21 mouse cellular contexts compared by ENCODE assay signal in the genomic region with DNA sequence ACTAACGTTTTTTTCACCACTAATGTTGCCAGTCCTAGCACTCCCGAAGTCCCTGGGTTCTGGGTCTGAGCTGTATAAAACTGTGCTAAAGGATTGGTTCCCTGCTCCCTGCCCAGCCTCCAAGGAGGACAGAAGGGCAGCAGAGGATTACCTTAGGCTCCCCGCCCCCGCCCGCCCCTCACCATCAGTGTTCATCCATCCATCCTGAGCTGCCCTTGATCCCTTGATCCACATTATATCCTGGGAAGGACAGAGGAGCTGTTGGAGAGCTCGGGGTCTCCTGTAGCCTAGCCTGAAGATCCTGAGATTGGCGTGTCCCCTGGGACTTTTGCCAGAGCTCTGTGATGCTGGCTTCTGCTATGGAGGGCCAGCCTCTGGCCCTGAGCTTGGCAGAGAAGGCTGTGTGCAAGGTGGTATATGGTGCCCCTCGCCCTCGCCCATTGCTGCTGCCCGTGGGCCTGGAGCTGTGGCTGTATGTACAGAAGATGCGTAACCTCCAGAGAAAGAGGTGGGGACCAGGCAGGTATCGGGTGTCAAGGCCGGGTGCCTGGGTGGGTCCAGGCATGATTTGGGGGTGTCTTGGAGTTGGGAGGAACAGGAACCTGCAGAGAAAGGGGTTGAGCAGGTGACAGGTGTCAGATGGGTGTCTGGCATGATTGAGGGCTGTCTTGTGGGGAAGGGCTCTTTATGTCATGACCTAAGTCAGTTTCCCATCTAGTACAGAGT. TPM values are rescaled to one million over a fixed set of nuclear protein-coding genes. Genes with fewer than 3 reads are reported as not detected.
DNase-seq lines count a peak whose midpoint lies in the region; ATAC-seq lines count a peak whose summit lies in the region.
"Had no signal": no experiment of that assay in that cellular context is flagged by ENCODE, and none has a peak within 500 bp of the region (broad histone marks: within the 10 kb centered on the region; RNA-seq: fewer than 3 reads in every experiment).

No protein-coding gene starts in this region.

- 90% methylated on average over 13 of the region's 13 CpGs for WGBS in neural tube, embryonic 12.5 days
- WGBS in neural tube, embryonic 15.5 days, result 90% methylated on average over 13 of the region's 13 CpGs
- 90% methylated on average over 13 of the region's 13 CpGs for WGBS in neural tube, embryonic 14.5 days

- H3K27ac ChIP-seq in neural tube, embryonic 12.5 days, result no peak overlapping the region
- H3K27ac ChIP-seq in neural tube, embryonic 15.5 days (replicated peaks), result no peak overlapping the region
- no peak overlapping the region for H3K27ac ChIP-seq in neural tube, embryonic 14.5 days (ENCODE audit: low read depth, low read length)
- H3K27ac ChIP-seq: midbrain, embryonic 12.5 days had no signal

- H3K4me2 ChIP-seq in neural tube, embryonic 12.5 days (replicated peaks), result peak overlapping the region; percentile 95; the same call in 1 of the 2 replicates
- H3K4me2 ChIP-seq in neural tube, embryonic 15.5 days, result no peak overlapping the region
- H3K4me2 ChIP-seq in neural tube, embryonic 14.5 days (ENCODE audit: low read depth, low read length), result no peak overlapping the region
- H3K4me2 ChIP-seq: midbrain, embryonic 12.5 days had no signal

- no peak overlapping the region for H3K9ac ChIP-seq in neural tube, embryonic 12.5 days
- no peak overlapping the region for H3K9ac ChIP-seq in neural tube, embryonic 15.5 days (replicated peaks)
- peak overlapping the region; percentile 11; the same call in 1 of the 2 replicates for H3K9ac ChIP-seq in neural tube, embryonic 14.5 days (replicated peaks; ENCODE audit: low read depth, low read length)

- peaks cover 33% of the 10 kb centered on the region for H3K36me3 ChIP-seq in neural tube, embryonic 12.5 days
- H3K36me3 ChIP-seq in neural tube, embryonic 15.5 days, result peaks cover 26% of the 10 kb centered on the region
- peaks cover 18% of the 10 kb centered on the region; the same call in 1 of the 2 replicates for H3K36me3 ChIP-seq in neural tube, embryonic 14.5 days (ENCODE audit: control insufficient read depth, insufficient read depth, low read length)
- H3K36me3 ChIP-seq: G1E had no signal

- no peaks in the 10 kb centered on the region for H3K9me3 ChIP-seq in neural tube, embryonic 12.5 days
- H3K9me3 ChIP-seq in neural tube, embryonic 15.5 days (replicated peaks), result no peaks in the 10 kb centered on the region
- H3K9me3 ChIP-seq in neural tube, embryonic 14.5 days (ENCODE audit: control insufficient read depth, low read length), result no peaks in the 10 kb centered on the region
- H3K9me3 ChIP-seq: G1E; midbrain, embryonic 12.5 days had no signal

- DNase-seq in adrenal gland, adult 2 months, result peak; percentile 1
- DNase-seq in adrenal gland, postnatal 36 days, result no peak
- peak; percentile 3 for DNase-seq in gastrocnemius, postnatal 14 days
- no peak for DNase-seq in gastrocnemius, postnatal 36 days
- no peak for DNase-seq in kidney, postnatal 36 days
- DNase-seq: heart, postnatal 10 days; kidney, adult 8-10 months; left cerebral cortex, postnatal 4 days; lung, adult 2 months; spleen, adult 18-20 months; thymus, adult 2 months had no signal

- intact Hi-C loops in gastrocnemius, postnatal 14 days (cut with DNase I; ENCODE audit: low total_unique reads), result no loop called here
- intact Hi-C loops in gastrocnemius, postnatal 36 days (cut with DNase I), result no loop called here

- peaks cover 52% of the 10 kb centered on the region for H3K4me1 ChIP-seq in neural tube, embryonic 12.5 days
- H3K4me1 ChIP-seq in neural tube, embryonic 15.5 days, result peaks cover 69% of the 10 kb centered on the region
- H3K4me1 ChIP-seq in neural tube, embryonic 14.5 days (ENCODE audit: control insufficient read depth, insufficient read depth, low read length), result peaks cover 38% of the 10 kb centered on the region

- H3K27me3 ChIP-seq in neural tube, embryonic 12.5 days (replicated peaks), result no peaks in the 10 kb centered on the region
- H3K27me3 ChIP-seq in neural tube, embryonic 15.5 days (replicated peaks), result no peaks in the 10 kb centered on the region
- H3K27me3 ChIP-seq in neural tube, embryonic 14.5 days (ENCODE audit: control insufficient read depth, insufficient read depth, low read length), result no peaks in the 10 kb centered on the region
- H3K27me3 ChIP-seq: midbrain, embryonic 12.5 days had no signal

- ATAC-seq in neural tube, embryonic 12.5 days (ENCODE audit: low FRiP score, low read depth), result no peak
- no peak for ATAC-seq in neural tube, embryonic 15.5 days (ENCODE audit: low FRiP score)
- ATAC-seq in neural tube, embryonic 14.5 days (ENCODE audit: low read depth), result no peak
- ATAC-seq: CD4-positive, CD25-positive, alpha-beta regulatory T cell, adult 4 months; forebrain, embryonic 16.5 days had no signal

- H3K4me3 ChIP-seq in neural tube, embryonic 12.5 days, result no peak overlapping the region
- H3K4me3 ChIP-seq in neural tube, embryonic 15.5 days (replicated peaks), result no peak overlapping the region
- H3K4me3 ChIP-seq in neural tube, embryonic 14.5 days (ENCODE audit: low read depth, low read length), result no peak overlapping the region
- H3K4me3 ChIP-seq: midbrain, embryonic 12.5 days had no signal

RNA-seq across cellular contexts. Expression of a gene that starts 4.4 kb away (rescaled TPM):
- 10 to 100 TPM in 1 of 2 experiments, 1 to 10 TPM in 1; 9.4 to 14.9 TPM for total RNA-seq in adrenal gland, adult 2 months (2021)
- 20.0 and 24.1 TPM in 2 replicates for polyA plus RNA-seq in adrenal gland, adult 2 months (2012; rRNA removed)
- total RNA-seq in adrenal gland, postnatal 36 days (2021), result 10 to 100 TPM; 14.5 to 14.7 TPM
- 1 to 10 TPM; 6.4 to 7.4 TPM for total RNA-seq in gastrocnemius, postnatal 14 days (2021)
- 1 to 10 TPM; 2.1 to 2.9 TPM for total RNA-seq in gastrocnemius, postnatal 36 days (2021)
- 112 and 118 TPM in 2 replicates for polyA plus RNA-seq in neural tube, embryonic 12.5 days (2016; fragmentation: Nextera tagmentation; extraction: Ambion mirVana)
- polyA plus RNA-seq in neural tube, embryonic 15.5 days (2015; fragmentation: Nextera tagmentation; extraction: Ambion mirVana), result 130 and 158 TPM in 2 replicates
- polyA plus RNA-seq in neural tube, embryonic 14.5 days (2014; fragmentation: Nextera tagmentation; extraction: Ambion mirVana), result 92.0 and 94.8 TPM in 2 replicates

RNA-seq across cellular contexts. Expression of a gene that starts 25.3 kb away (rescaled TPM):
- 1 to 10 TPM in 1 of 2 experiments, under 1 TPM in 1; 0.58 to 1.0 TPM for total RNA-seq in adrenal gland, adult 2 months (2021)
- polyA plus RNA-seq in adrenal gland, adult 2 months (2012; rRNA removed), result 0.51 and 0.83 TPM in 2 replicates
- total RNA-seq in adrenal gland, postnatal 36 days (2021), result under 1 TPM; 0.36 to 0.46 TPM
- under 1 TPM; 0.04 to 0.09 TPM for total RNA-seq in gastrocnemius, postnatal 14 days (2021)
- total RNA-seq in gastrocnemius, postnatal 36 days (2021), result under 1 TPM in 1 of 2 experiments, not detected in 1; 0.03 TPM
- 0.10 and 0.11 TPM in 2 replicates for polyA plus RNA-seq in neural tube, embryonic 12.5 days (2016; fragmentation: Nextera tagmentation; extraction: Ambion mirVana)
- 0.03 and 0.11 TPM in 2 replicates for polyA plus RNA-seq in neural tube, embryonic 15.5 days (2015; fragmentation: Nextera tagmentation; extraction: Ambion mirVana)
- 0.08 TPM in 1 of 2 replicates, not detected in the other for polyA plus RNA-seq in neural tube, embryonic 14.5 days (2014; fragmentation: Nextera tagmentation; extraction: Ambion mirVana)
- total RNA-seq: gastrocnemius, adult 18-20 months had no signal
- polyA plus RNA-seq: CD4-positive, CD25-positive, alpha-beta regulatory T cell, adult 4 months; embryonic facial prominence, embryonic 11.5 days; G1E; liver, adult 2 months had no signal

RNA-seq across cellular contexts. Expression of a gene that starts 32.2 kb away (rescaled TPM):
- total RNA-seq in adrenal gland, adult 2 months (2021), result 10 to 100 TPM; 20.6 to 25.6 TPM
- 30.6 and 31.1 TPM in 2 replicates for polyA plus RNA-seq in adrenal gland, adult 2 months (2012; rRNA removed)
- 10 to 100 TPM; 22.2 to 22.9 TPM for total RNA-seq in adrenal gland, postnatal 36 days (2021)
- total RNA-seq in gastrocnemius, postnatal 14 days (2021), result 10 to 100 TPM; 17.0 to 17.6 TPM
- total RNA-seq in gastrocnemius, postnatal 36 days (2021), result 10 to 100 TPM; 18.2 to 19.5 TPM
- polyA plus RNA-seq in neural tube, embryonic 12.5 days (2016; fragmentation: Nextera tagmentation; extraction: Ambion mirVana), result 36.1 and 36.3 TPM in 2 replicates
- polyA plus RNA-seq in neural tube, embryonic 15.5 days (2015; fragmentation: Nextera tagmentation; extraction: Ambion mirVana), result 29.8 and 33.4 TPM in 2 replicates
- 26.6 and 31.0 TPM in 2 replicates for polyA plus RNA-seq in neural tube, embryonic 14.5 days (2014; fragmentation: Nextera tagmentation; extraction: Ambion mirVana)

RNA-seq across cellular contexts. Expression of a gene that starts 41.0 kb away (rescaled TPM):
- total RNA-seq in adrenal gland, adult 2 months (2021), result 1 to 10 TPM; 1.3 to 1.7 TPM
- polyA plus RNA-seq in adrenal gland, adult 2 months (2012; rRNA removed), result 4.9 and 5.0 TPM in 2 replicates
- total RNA-seq in adrenal gland, postnatal 36 days (2021), result 1 to 10 TPM; 1.3 to 1.9 TPM
- 1 to 10 TPM in 1 of 2 experiments, under 1 TPM in 1; 0.71 to 1.1 TPM for total RNA-seq in gastrocnemius, postnatal 14 days (2021)
- total RNA-seq in gastrocnemius, postnatal 36 days (2021), result under 1 TPM; 0.44 to 0.82 TPM
- 1.0 and 1.7 TPM in 2 replicates for polyA plus RNA-seq in neural tube, embryonic 12.5 days (2016; fragmentation: Nextera tagmentation; extraction: Ambion mirVana)
- polyA plus RNA-seq in neural tube, embryonic 15.5 days (2015; fragmentation: Nextera tagmentation; extraction: Ambion mirVana), result 2.1 and 2.5 TPM in 2 replicates
- 1.5 and 1.7 TPM in 2 replicates for polyA plus RNA-seq in neural tube, embryonic 14.5 days (2014; fragmentation: Nextera tagmentation; extraction: Ambion mirVana)

Comparison
In these comparisons a context has a peak if more than half of its experiments do, and no peak if none do; other contexts are left out.
1. DNase-seq: peak in adrenal gland, adult 2 months (single experiment) and gastrocnemius, postnatal 14 days (single experiment); none in adrenal gland, postnatal 36 days (0 of 2), gastrocnemius, postnatal 36 days (0 of 2) and kidney, postnatal 36 days (0 of 2).